Mouse (Mus musculus) ES-Bruce4 (cell line): Measurements from ENCODE around the gene Atp5e. TPM values are rescaled to one million over a fixed set of nuclear protein-coding genes. Genes with fewer than 3 reads are reported as not detected.

Experiments used
- H3K27ac ChIP-seq: 2 replicates; pipeline ENCODE4 v1.5.1; 2012; ENCODE audit warnings: low read length, inconsistent platforms; ENCODE audit not compliant: insufficient read depth
- H3K27me3 ChIP-seq: 2 replicates; pipeline ENCODE4 v1.6.1; 2012; ENCODE audit warnings: mild to moderate bottlenecking, low read length, inconsistent platforms; ENCODE audit not compliant: control insufficient read depth, poor library complexity, insufficient read depth, severe bottlenecking
- H3K36me3 ChIP-seq: 2 replicates; pipeline ENCODE4 v1.6.1; 2012; ENCODE audit warnings: inconsistent platforms, mild to moderate bottlenecking, low read length, moderate library complexity; ENCODE audit not compliant: control insufficient read depth, poor library complexity, insufficient read depth, severe bottlenecking
- H3K4me1 ChIP-seq: one replicate; pipeline ENCODE4 v1.8.1; 2011; ENCODE audit warnings: low read length; ENCODE audit not compliant: control insufficient read depth, insufficient read depth
- H3K4me3 ChIP-seq: 2 replicates; pipeline ENCODE4 v1.5.1; 2011; ENCODE audit warnings: low read depth, mild to moderate bottlenecking, low read length
- H3K9ac ChIP-seq: 2 replicates; pipeline ENCODE4 v1.6.1; 2012; ENCODE audit warnings: low read depth, mild to moderate bottlenecking, inconsistent platforms; ENCODE audit not compliant: poor library complexity, severe bottlenecking
- H3K9me3 ChIP-seq: replicated peaks from 2 replicates; pipeline ENCODE4 v1.6.1; 2012; ENCODE audit warnings: mild to moderate bottlenecking, low read length, inconsistent platforms; ENCODE audit not compliant: control insufficient read depth, poor library complexity, insufficient read depth, severe bottlenecking
- CTCF ChIP-seq: IDR thresholded peaks from one replicate; pipeline ENCODE4 v1.8.1; 2011; ENCODE audit warnings: low read depth, low read length
- EP300 ChIP-seq: IDR thresholded peaks from 2 replicates; pipeline ENCODE4 v1.6.1; 2011; ENCODE audit warnings: low read depth, low read length; ENCODE audit not compliant: insufficient read depth
- POLR2A ChIP-seq: IDR thresholded peaks from one replicate; pipeline ENCODE4 v1.8.1; 2011; ENCODE audit warnings: low read length; ENCODE audit not compliant: insufficient read depth
- polyA plus RNA-seq: library from polyadenylated mRNA; stranded (reverse); fragments of >200 nt; gene quantifications from 2 replicates; pipeline ENCODE4 v1.2.4, GENCODE M21; 2011; ENCODE audit warnings: low read depth; ENCODE audit not compliant: missing spikeins, insufficient read depth, insufficient read length

The Atp5e gene
- polyA plus RNA-seq, 1 experiment = 311 TPM

- TF ChIP-seq CTCF (no peak), EP300 (no peak), POLR2A (no peak)
- H3K36me3 ChIP-seq = no peaks in the 10 kb centered on the region
- no peaks in the 10 kb centered on the region for H3K9me3 ChIP-seq
- H3K9ac ChIP-seq = no peak overlapping the region
- H3K27me3 ChIP-seq = no peaks in the 10 kb centered on the region
- no peak overlapping the region for H3K4me3 ChIP-seq
- H3K27ac ChIP-seq = no peak overlapping the region
- H3K4me1 ChIP-seq = no peaks in the 10 kb centered on the region
Observed at GRCm38 (mm10) chr2:174415001-174415730, 48.7 kb downstream of the Atp5e start.

- H3K4me1 ChIP-seq = peaks cover 2% of the 10 kb centered on the region
- H3K27ac ChIP-seq = no peak overlapping the region
- H3K9me3 ChIP-seq = no peaks in the 10 kb centered on the region
- TF ChIP-seq CTCF (no peak), POLR2A (no peak), EP300 (no peak)
- H3K9ac ChIP-seq = no peak overlapping the region
- no peaks in the 10 kb centered on the region for H3K36me3 ChIP-seq
- no peaks in the 10 kb centered on the region for H3K27me3 ChIP-seq
- H3K4me3 ChIP-seq = no peak overlapping the region
Observed at GRCm38 (mm10) chr2:174413127-174413526, 50.8 kb downstream of the Atp5e start.

Other genes starting within 250 kb of the Atp5e start
- gene Gnas, start 179.8 kb downstream of the Atp5e start, polyA plus RNA-seq = 394 and 424 TPM in 2 replicates
- gene Gm20721, start 117.4 kb downstream of the Atp5e start, polyA plus RNA-seq = 0.40 and 0.90 TPM in 2 replicates
- 64.3 and 69.5 TPM in 2 replicates for gene Nelfcd, start 48.3 kb downstream of the Atp5e start, polyA plus RNA-seq
- gene Ctsz, start 25.1 kb downstream of the Atp5e start, polyA plus RNA-seq = 59.2 and 62.1 TPM in 2 replicates
- gene Tubb1, start 13.4 kb downstream of the Atp5e start, polyA plus RNA-seq = not detected in 2 replicates
- 62.3 and 72.2 TPM in 2 replicates for gene Prelid3b, start 9.0 kb upstream of the Atp5e start, polyA plus RNA-seq
- gene Zfp831, start 179.4 kb upstream of the Atp5e start, polyA plus RNA-seq = not detected in 2 replicates